In the genomic region with DNA sequence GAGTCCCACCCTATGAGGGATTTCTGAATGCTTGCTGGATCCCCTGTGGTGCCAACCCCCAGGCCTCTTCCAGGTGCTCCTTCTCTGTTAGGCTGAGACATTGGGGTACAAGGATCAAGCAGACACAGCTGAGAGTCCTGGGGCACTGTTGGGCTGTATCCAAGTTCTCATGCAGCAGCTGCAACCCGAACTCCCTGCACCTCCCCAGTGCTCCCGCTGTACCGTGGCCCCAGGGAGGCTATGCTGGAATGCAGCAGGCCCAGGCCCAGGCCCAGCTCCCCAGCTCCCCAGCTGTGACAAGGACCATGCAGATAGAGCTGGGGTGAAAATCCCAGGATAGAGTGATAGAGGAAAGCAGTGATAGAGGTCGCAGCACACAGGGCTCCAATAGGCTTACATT, we compare ENCODE assay signal across 19 mouse cellular contexts. TPM values are rescaled to one million over a fixed set of nuclear protein-coding genes. Genes with fewer than 3 reads are reported as not detected.
A peak's percentile ranks its signal among the peaks of the same experiment; 100 is the strongest.
DNase-seq lines count a peak whose midpoint lies in the region; ATAC-seq and TF ChIP-seq lines count a peak whose summit lies in the region.
"Had no signal": no experiment of that assay in that cellular context is flagged by ENCODE, and none has a peak within 500 bp of the region (broad histone marks: within the 10 kb centered on the region; RNA-seq: fewer than 3 reads in every experiment).

No protein-coding gene starts in this region.

- H3K27me3 ChIP-seq in forebrain, embryonic 12.5 days: peaks cover 21% of the 10 kb centered on the region
- no peaks in the 10 kb centered on the region for H3K27me3 ChIP-seq in forebrain, postnatal 0 days (ENCODE audit: insufficient read depth, low read length)
- H3K27me3 ChIP-seq in heart, postnatal 0 days (ENCODE audit: control insufficient read depth, insufficient read depth, low read length): no peaks in the 10 kb centered on the region
- H3K27me3 ChIP-seq: forebrain, embryonic 15.5 days; midbrain, embryonic 13.5 days; stomach, embryonic 15.5 days had no signal

- TF ChIP-seq CTCF in forebrain, postnatal 0 days (IDR thresholded peaks at IDR 0.05; ENCODE audit: low read depth): no peak
- TF ChIP-seq CTCF in heart, postnatal 0 days (IDR thresholded peaks at IDR 0.05; ENCODE audit: low read depth): no peak

- H3K9ac ChIP-seq in forebrain, embryonic 12.5 days: no peak overlapping the region
- no peak overlapping the region for H3K9ac ChIP-seq in forebrain, postnatal 0 days
- H3K9ac ChIP-seq in heart, postnatal 0 days (replicated peaks; ENCODE audit: low read depth, low read length): no peak overlapping the region
- H3K9ac ChIP-seq: forebrain, embryonic 15.5 days; liver, postnatal 0 days; midbrain, embryonic 13.5 days; stomach, embryonic 15.5 days had no signal

- no peak overlapping the region for H3K4me2 ChIP-seq in forebrain, embryonic 12.5 days
- no peak overlapping the region for H3K4me2 ChIP-seq in forebrain, postnatal 0 days (ENCODE audit: low read depth)
- H3K4me2 ChIP-seq in heart, postnatal 0 days (ENCODE audit: low read depth, low read length): no peak overlapping the region
- H3K4me2 ChIP-seq: forebrain, embryonic 15.5 days; midbrain, embryonic 13.5 days; stomach, embryonic 15.5 days had no signal

- 0 out of 2 replicates have a peak overlapping the region, but pooled peaks have one; percentile 2 for H3K27ac ChIP-seq in forebrain, embryonic 12.5 days
- no peak overlapping the region for H3K27ac ChIP-seq in forebrain, postnatal 0 days (ENCODE audit: low read depth, low read length)
- peak overlapping the region; percentile 25; the same call in 1 of the 2 replicates for H3K27ac ChIP-seq in heart, postnatal 0 days (ENCODE audit: low read depth)
- H3K27ac ChIP-seq: forebrain, embryonic 15.5 days; midbrain, embryonic 13.5 days; stomach, embryonic 15.5 days had no signal

- no peak for DNase-seq in forebrain, postnatal 0 days
- no peak for DNase-seq in heart, postnatal 0 days (ENCODE audit: low spot score)
- no peak for DNase-seq in heart, adult 18-20 months
- DNase-seq in retina, postnatal 1 day: peak; percentile 23
- no peak for DNase-seq in retina, embryonic 14.5 days (ENCODE audit: low spot score)
- DNase-seq in urinary bladder, postnatal 4 days (ENCODE audit: low spot score in 2 of 2): no peak
- no peak for DNase-seq in cerebellum, postnatal 14 days
- DNase-seq: embryo, embryonic 11 days; gastrocnemius, postnatal 36 days; thymus, adult 18-20 months had no signal

- no peaks in the 10 kb centered on the region for H3K9me3 ChIP-seq in forebrain, embryonic 12.5 days
- H3K9me3 ChIP-seq in forebrain, postnatal 0 days (ENCODE audit: low read length): no peaks in the 10 kb centered on the region
- no peaks in the 10 kb centered on the region for H3K9me3 ChIP-seq in heart, postnatal 0 days (replicated peaks; ENCODE audit: control insufficient read depth, low read length)
- H3K9me3 ChIP-seq: forebrain, embryonic 15.5 days; midbrain, embryonic 13.5 days; stomach, embryonic 15.5 days had no signal

- H3K4me3 ChIP-seq in forebrain, embryonic 12.5 days (replicated peaks): no peak overlapping the region
- H3K4me3 ChIP-seq in forebrain, postnatal 0 days (ENCODE audit: low read depth, low read length): no peak overlapping the region
- no peak overlapping the region for H3K4me3 ChIP-seq in heart, postnatal 0 days (ENCODE audit: low read depth, low read length)
- H3K4me3 ChIP-seq: erythroblast, embryonic 14.5 days; forebrain, embryonic 15.5 days; midbrain, embryonic 13.5 days; stomach, embryonic 15.5 days had no signal

- no peaks in the 10 kb centered on the region for H3K36me3 ChIP-seq in forebrain, embryonic 12.5 days (replicated peaks)
- no peaks in the 10 kb centered on the region for H3K36me3 ChIP-seq in forebrain, postnatal 0 days (ENCODE audit: insufficient read depth)
- H3K36me3 ChIP-seq in heart, postnatal 0 days (replicated peaks; ENCODE audit: control insufficient read depth, insufficient read depth, low read length): no peaks in the 10 kb centered on the region
- H3K36me3 ChIP-seq: forebrain, embryonic 15.5 days; midbrain, embryonic 13.5 days; stomach, embryonic 15.5 days had no signal

- no peak for ATAC-seq in forebrain, embryonic 12.5 days (ENCODE audit: low FRiP score)
- no peak for ATAC-seq in forebrain, postnatal 0 days
- ATAC-seq in heart, postnatal 0 days (ENCODE audit: insufficient read depth, low read depth): no peak
- ATAC-seq: activated CD4-positive, CD25-positive, alpha-beta regulatory T cell, adult 4 months; CD4-positive, CD25-positive, alpha-beta regulatory T cell, adult 4 months; inflammation-experienced regulatory T-cells, adult 6 months; midbrain, embryonic 13.5 days had no signal

- peaks cover 30% of the 10 kb centered on the region for H3K4me1 ChIP-seq in forebrain, embryonic 12.5 days
- no peaks in the 10 kb centered on the region for H3K4me1 ChIP-seq in forebrain, postnatal 0 days (ENCODE audit: insufficient read depth)
- peaks cover 22% of the 10 kb centered on the region for H3K4me1 ChIP-seq in heart, postnatal 0 days (ENCODE audit: control insufficient read depth, insufficient read depth)
- H3K4me1 ChIP-seq: forebrain, embryonic 15.5 days had no signal

- WGBS in forebrain, embryonic 12.5 days: 46% methylated on average over 4 of the region's 4 CpGs
- 47% methylated on average over 4 of the region's 4 CpGs for WGBS in forebrain, postnatal 0 days
- 42% methylated on average over 4 of the region's 4 CpGs for WGBS in heart, postnatal 0 days

- TF ChIP-seq EP300 in heart, postnatal 0 days (IDR thresholded peaks at IDR 0.05; ENCODE audit: low read depth): no peak

RNA-seq across cellular contexts. Expression of a gene that starts 10.1 kb away (rescaled TPM):
- 88.6 and 91.3 TPM in 2 replicates for polyA plus RNA-seq in forebrain, embryonic 12.5 days (2016; fragmentation: Nextera tagmentation; extraction: Ambion mirVana)
- 114 and 147 TPM in 2 replicates for total RNA-seq in forebrain, postnatal 0 days (2014; rRNA removed)
- polyA plus RNA-seq in forebrain, postnatal 0 days (2015; fragmentation: Nextera tagmentation; extraction: Ambion mirVana): 90.4 and 97.0 TPM in 2 replicates
- 113 and 139 TPM in 2 replicates for total RNA-seq in heart, postnatal 0 days (2014; rRNA removed; ENCODE audit: low replicate concordance)
- 56.2 and 65.9 TPM in 2 replicates for polyA plus RNA-seq in heart, postnatal 0 days (2015; fragmentation: Nextera tagmentation; extraction: Ambion mirVana)
- total RNA-seq in heart, adult 18-20 months (2021): 10 to 100 TPM; 89.2 to 93.9 TPM
